In the genomic region with DNA sequence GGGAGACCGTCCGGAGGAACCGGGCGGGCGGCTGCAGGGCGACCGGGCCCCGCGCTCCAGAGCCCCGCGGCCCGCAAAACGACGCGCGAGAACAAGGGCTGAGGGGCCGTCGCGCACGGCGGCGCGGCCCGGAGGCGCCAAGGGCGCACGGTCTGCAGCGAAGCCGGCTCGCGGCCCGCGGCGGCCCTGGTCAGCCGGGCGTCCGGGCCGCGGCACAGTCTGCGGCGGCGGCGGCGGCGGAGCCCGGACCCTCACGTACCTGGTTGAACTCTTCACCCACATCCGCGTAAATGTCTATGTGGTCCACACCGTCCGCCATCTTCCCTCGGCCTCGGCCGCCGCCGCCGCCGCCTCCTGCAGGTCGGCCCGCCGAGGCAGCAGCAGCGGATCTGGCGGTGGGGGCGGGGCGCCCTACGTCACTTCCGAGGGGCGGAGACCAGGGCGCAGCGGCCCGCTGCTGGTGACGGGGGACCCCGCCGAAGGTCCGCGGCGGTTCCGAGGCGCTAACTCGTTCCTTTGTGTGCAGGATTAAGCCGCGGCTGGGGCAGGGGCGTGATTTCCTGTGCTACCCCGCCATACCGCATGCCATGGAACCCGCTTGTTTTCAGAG, we compare ENCODE assay signal across 8 mouse cellular contexts. TPM values are rescaled to one million over a fixed set of nuclear protein-coding genes. Genes with fewer than 3 reads are reported as not detected.
DNase-seq lines count a peak whose midpoint lies in the region; ATAC-seq and TF ChIP-seq lines count a peak whose summit lies in the region.

No protein-coding gene starts in this region.

- peak; percentile 96 for DNase-seq in brain, adult 2 months (ENCODE audit: low read depth, low spot score)
- DNase-seq in heart, embryonic 10.5 days (ENCODE audit: low spot score) = peak; percentile 96
- peak; percentile 97 for DNase-seq in midbrain, postnatal 0 days (ENCODE audit: low spot score)
- DNase-seq in spleen, postnatal 10 days (ENCODE audit: low spot score in 2 of 2) = peak; percentile 95 to 98

- peaks cover 4% of the 10 kb centered on the region for H3K36me3 ChIP-seq in C2C12 (ENCODE audit: control insufficient read depth, insufficient read depth)
- H3K36me3 ChIP-seq in heart, embryonic 10.5 days = no peaks in the 10 kb centered on the region
- H3K36me3 ChIP-seq in kidney, embryonic 14.5 days (ENCODE audit: control insufficient read depth, insufficient read depth, low read length) = no peaks in the 10 kb centered on the region
- no peaks in the 10 kb centered on the region for H3K36me3 ChIP-seq in limb, embryonic 15.5 days
- no peaks in the 10 kb centered on the region for H3K36me3 ChIP-seq in midbrain, postnatal 0 days (ENCODE audit: insufficient read depth, low read length)

- H3ac ChIP-seq in C2C12 (ENCODE audit: control insufficient read depth, insufficient read length, low read depth) = peak overlapping the region; percentile 96

- no peaks in the 10 kb centered on the region for H3K27me3 ChIP-seq in C2C12 (ENCODE audit: control insufficient read depth, insufficient read depth, insufficient read length)
- no peaks in the 10 kb centered on the region for H3K27me3 ChIP-seq in heart, embryonic 10.5 days (ENCODE audit: insufficient read depth, poor library complexity, severe bottlenecking)
- no peaks in the 10 kb centered on the region for H3K27me3 ChIP-seq in kidney, embryonic 14.5 days (ENCODE audit: control insufficient read depth, insufficient read depth, low read length)
- H3K27me3 ChIP-seq in limb, embryonic 15.5 days = no peaks in the 10 kb centered on the region
- no peaks in the 10 kb centered on the region for H3K27me3 ChIP-seq in midbrain, postnatal 0 days (ENCODE audit: insufficient read depth, low read length)

- H3K9me3 ChIP-seq in heart, embryonic 10.5 days = no peaks in the 10 kb centered on the region
- H3K9me3 ChIP-seq in kidney, embryonic 14.5 days (ENCODE audit: control insufficient read depth, low read length) = no peaks in the 10 kb centered on the region
- no peaks in the 10 kb centered on the region for H3K9me3 ChIP-seq in limb, embryonic 15.5 days
- H3K9me3 ChIP-seq in midbrain, postnatal 0 days (ENCODE audit: low read length) = no peaks in the 10 kb centered on the region

- TF ChIP-seq CTCF in C2C12 (IDR thresholded peaks at IDR 0.05; ENCODE audit: control insufficient read depth, insufficient read depth, insufficient read length) = no peak
- TF ChIP-seq CTCF in embryonic fibroblast, embryonic 13.5 days (IDR thresholded peaks at IDR 0.05; ENCODE audit: borderline replicate concordance, insufficient read depth, low read length) = no peak
- peak; percentile 58 for TF ChIP-seq CTCF in midbrain, postnatal 0 days (IDR thresholded peaks at IDR 0.05)

- WGBS in heart, embryonic 10.5 days = under 1% methylated on average over 85 of the region's 86 CpGs
- WGBS in kidney, embryonic 14.5 days = under 1% methylated on average over 62 of the region's 86 CpGs
- under 1% methylated on average over 84 of the region's 86 CpGs for WGBS in limb, embryonic 15.5 days
- under 1% methylated on average over 58 of the region's 86 CpGs for WGBS in midbrain, postnatal 0 days

- peak overlapping the region; percentile 49 for H3K27ac ChIP-seq in embryonic fibroblast, embryonic 13.5 days (ENCODE audit: insufficient read depth, low read length)
- H3K27ac ChIP-seq in heart, embryonic 10.5 days = peak overlapping the region; percentile 99
- H3K27ac ChIP-seq in kidney, embryonic 14.5 days (ENCODE audit: low read depth, low read length) = peak overlapping the region; percentile 91
- peak overlapping the region; percentile 97 for H3K27ac ChIP-seq in limb, embryonic 15.5 days
- peak overlapping the region; percentile 98 for H3K27ac ChIP-seq in midbrain, postnatal 0 days (ENCODE audit: low read depth, low read length)

- H3K4me1 ChIP-seq in embryonic fibroblast, embryonic 13.5 days (ENCODE audit: control insufficient read depth, insufficient read depth, low read length) = peaks cover 2% of the 10 kb centered on the region
- H3K4me1 ChIP-seq in heart, embryonic 10.5 days = peaks cover 5% of the 10 kb centered on the region; the same call in 1 of the 2 replicates
- H3K4me1 ChIP-seq in kidney, embryonic 14.5 days (ENCODE audit: control insufficient read depth, insufficient read depth, low read length) = peaks cover 10% of the 10 kb centered on the region; the same call in 1 of the 2 replicates
- H3K4me1 ChIP-seq in limb, embryonic 15.5 days = peaks cover 5% of the 10 kb centered on the region
- no peaks in the 10 kb centered on the region for H3K4me1 ChIP-seq in midbrain, postnatal 0 days (ENCODE audit: insufficient read depth, low read length)

- H3K9ac ChIP-seq in kidney, embryonic 14.5 days (ENCODE audit: low read depth, low read length) = peak overlapping the region; percentile 100
- peak overlapping the region; percentile 99 for H3K9ac ChIP-seq in limb, embryonic 15.5 days
- peak overlapping the region; percentile 97 for H3K9ac ChIP-seq in midbrain, postnatal 0 days (replicated peaks; ENCODE audit: low read length, poor library complexity, severe bottlenecking)

- peaks cover 53% of the 10 kb centered on the region for H3K79me2 ChIP-seq in C2C12 (ENCODE audit: control insufficient read depth, insufficient read depth)

- peaks cover 45% of the 10 kb centered on the region for H3K79me3 ChIP-seq in C2C12 (ENCODE audit: low read depth)

- peak; percentile 98 for TF ChIP-seq POLR2A in embryonic fibroblast, embryonic 13.5 days (IDR thresholded peaks at IDR 0.05; ENCODE audit: low read depth, low read length)

- H3K4me2 ChIP-seq in kidney, embryonic 14.5 days (replicated peaks; ENCODE audit: low read depth, low read length) = peak overlapping the region; percentile 65
- peak overlapping the region; percentile 54 for H3K4me2 ChIP-seq in limb, embryonic 15.5 days
- peak overlapping the region; percentile 61 for H3K4me2 ChIP-seq in midbrain, postnatal 0 days (ENCODE audit: low read depth, low read length, poor library complexity, severe bottlenecking)

- ATAC-seq in kidney, embryonic 14.5 days (ENCODE audit: low FRiP score, low TSS enrichment) = peak; percentile 97
- ATAC-seq in limb, embryonic 15.5 days (ENCODE audit: insufficient number of reproducible peaks, low FRiP score, low TSS enrichment, low read depth) = peak; percentile 96
- ATAC-seq in midbrain, postnatal 0 days (ENCODE audit: low FRiP score) = peak; percentile 99

- H3K4me3 ChIP-seq in C2C12 (ENCODE audit: insufficient read depth, poor library complexity, severe bottlenecking) = peak overlapping the region; percentile 85
- peak overlapping the region; percentile 92 for H3K4me3 ChIP-seq in embryonic fibroblast, embryonic 13.5 days (ENCODE audit: insufficient read depth, low read length)
- peak overlapping the region; percentile 97 for H3K4me3 ChIP-seq in heart, embryonic 10.5 days
- peak overlapping the region; percentile 70 for H3K4me3 ChIP-seq in kidney, embryonic 14.5 days (ENCODE audit: low read length)
- H3K4me3 ChIP-seq in limb, embryonic 15.5 days = peak overlapping the region; percentile 95
- H3K4me3 ChIP-seq in midbrain, postnatal 0 days (ENCODE audit: low read depth, low read length) = peak overlapping the region; percentile 100

TF ChIP-seq in C2C12, 6 proteins besides CTCF, POLR2A, EP300 and RAD21:
- no peak for TF ChIP-seq MAX (IDR thresholded peaks at IDR 0.05)
- TF ChIP-seq USF1 (IDR thresholded peaks at IDR 0.05; ENCODE audit: low read depth) = no peak
- TF ChIP-seq MYOG (IDR thresholded peaks at IDR 0.05; ENCODE audit: control insufficient read depth, extremely low read depth, insufficient read length) = no peak
- no peak for TF ChIP-seq CEBPB (IDR thresholded peaks at IDR 0.05; ENCODE audit: low read depth)
- TF ChIP-seq FOSL1 (IDR thresholded peaks at IDR 0.05; ENCODE audit: insufficient read depth, low read length, poor library complexity, severe bottlenecking) = no peak
- no peak for TF ChIP-seq MYOD1 (IDR thresholded peaks at IDR 0.05; ENCODE audit: control insufficient read depth, insufficient read length, low read depth)

RNA-seq across cellular contexts. Expression of gene Cpsf6, which starts 3.1 kb away (rescaled TPM):
- 36.6 TPM for polyA plus RNA-seq in C2C12 (2012; fragmentation: generic; extraction: Trizol)
- polyA plus RNA-seq in embryonic fibroblast, embryonic 13.5 days (2011; ENCODE audit: insufficient read length, low read depth, missing spikeins) = 77.2 and 99.0 TPM in 2 replicates
- 128 and 138 TPM in 2 replicates for polyA plus RNA-seq in heart, embryonic 10.5 days (2016; fragmentation: Nextera tagmentation; extraction: Ambion mirVana)
- 166 and 208 TPM in 2 replicates for polyA plus RNA-seq in kidney, embryonic 14.5 days (2014; fragmentation: Nextera tagmentation; extraction: Ambion mirVana)
- polyA plus RNA-seq in limb, embryonic 15.5 days (2015; fragmentation: Nextera tagmentation; extraction: Ambion mirVana) = 125 TPM in 2 replicates
- total RNA-seq in midbrain, postnatal 0 days (2014; rRNA removed) = 120 and 151 TPM in 2 replicates
- 78.9 and 85.1 TPM in 2 replicates for polyA plus RNA-seq in midbrain, postnatal 0 days (2015; fragmentation: Nextera tagmentation; extraction: Ambion mirVana)

Comparison
In these comparisons a context has a peak if more than half of its experiments do, and no peak if none do; other contexts are left out.
1. Peak in every context shown above with its lines: DNase-seq, ATAC-seq, H3K4me3 ChIP-seq and H3K27ac ChIP-seq.
2. H3K27ac ChIP-seq: peak in every context shown above with its lines; median percentile 99 in heart, embryonic 10.5 days; 98 in midbrain, postnatal 0 days; 97 in limb, embryonic 15.5 days; 91 in kidney, embryonic 14.5 days; 49 in embryonic fibroblast, embryonic 13.5 days.